Mouse (Mus musculus) retina, postnatal 7 days (tissue): ENCODE data around the gene Krtap5-5.
"Not testable (repeated sequence)": the region's sequence is repeated elsewhere in the genome, so short reads cannot be mapped to it uniquely, and the experiment has no call there.

Source experiments
- DNase-seq: peaks from one replicate; pipeline ENCODE4 v3.0.0-alpha.2; 2012; ENCODE audit warnings: low read depth, low spot score

The Krtap5-5 gene

GRCm38 (mm10) chr7:142229871-142230270, at the start of gene Krtap5-5:
Gene Krtap5-5, minus strand, starts transcription at chr7:142229971.
- not testable (repeated sequence) for DNase-seq

- not testable (repeated sequence) for DNase-seq
These were observed 49.5 kb upstream of the Krtap5-5 start for GRCm38 (mm10) chr7:142279291-142279690.

GRCm38 (mm10) chr7:142278183-142278582, 48.4 kb upstream of the Krtap5-5 start:
- peak; percentile 35 for DNase-seq

- not testable (repeated sequence) for DNase-seq
These were observed 44.5 kb upstream of the Krtap5-5 start, which contains the start of gene Gm4559 for GRCm38 (mm10) chr7:142274263-142274662. Gene Gm4559, minus strand, starts transcription at chr7:142274363.

GRCm38 (mm10) chr7:142258254-142258653, 28.5 kb upstream of the Krtap5-5 start, which contains the start of gene Gm2431:
Gene Gm2431, minus strand, starts transcription at chr7:142258354.
- not testable (repeated sequence) for DNase-seq

GRCm38 (mm10) chr7:142255517-142255916, 25.7 kb upstream of the Krtap5-5 start:
- peak; percentile 23 for DNase-seq

GRCm38 (mm10) chr7:142249824-142250223, 20.1 kb upstream of the Krtap5-5 start:
- DNase-seq, result peak; percentile 28

GRCm38 (mm10) chr7:142240978-142241377, 11.2 kb upstream of the Krtap5-5 start, which contains the start of gene Gm40460:
Gene Gm40460, minus strand, starts transcription at chr7:142241078.
- DNase-seq, result no peak

GRCm38 (mm10) chr7:142231540-142231939, 1.8 kb upstream of the Krtap5-5 start:
- DNase-seq, result no peak

GRCm38 (mm10) chr7:142224518-142224917, 5.3 kb downstream of the Krtap5-5 start:
- no peak for DNase-seq

GRCm38 (mm10) chr7:142212136-142212535, 17.6 kb downstream of the Krtap5-5 start:
- DNase-seq, result not testable (repeated sequence)

- no peak for DNase-seq
These were observed 18.2 kb downstream of the Krtap5-5 start, which contains the start of gene Gm7579 for GRCm38 (mm10) chr7:142211559-142211958. Gene Gm7579, plus strand, starts transcription at chr7:142211859.

- not testable (repeated sequence) for DNase-seq
These were observed 22.9 kb downstream of the Krtap5-5 start for GRCm38 (mm10) chr7:142206891-142207290.

GRCm38 (mm10) chr7:142205488-142205887, 24.3 kb downstream of the Krtap5-5 start:
- no peak for DNase-seq

- DNase-seq, result no peak
These were observed 28.7 kb downstream of the Krtap5-5 start, which contains the start of gene Krtap5-3 for GRCm38 (mm10) chr7:142201064-142201463. Gene Krtap5-3, plus strand, starts transcription at chr7:142201364.

- DNase-seq, result no peak
These were observed 31.0 kb downstream of the Krtap5-5 start for GRCm38 (mm10) chr7:142198748-142199147.

GRCm38 (mm10) chr7:142190289-142190688, 39.5 kb downstream of the Krtap5-5 start, which contains the start of gene Gm10153:
Gene Gm10153, minus strand, starts transcription at chr7:142190389.
- no peak for DNase-seq

- DNase-seq, result no peak
These were observed 41.6 kb downstream of the Krtap5-5 start for GRCm38 (mm10) chr7:142188156-142188555.

- no peak for DNase-seq
These were observed 48.8 kb downstream of the Krtap5-5 start for GRCm38 (mm10) chr7:142181021-142181420.
